ENCODE assay signal across 19 mouse cellular contexts in the genomic region with DNA sequence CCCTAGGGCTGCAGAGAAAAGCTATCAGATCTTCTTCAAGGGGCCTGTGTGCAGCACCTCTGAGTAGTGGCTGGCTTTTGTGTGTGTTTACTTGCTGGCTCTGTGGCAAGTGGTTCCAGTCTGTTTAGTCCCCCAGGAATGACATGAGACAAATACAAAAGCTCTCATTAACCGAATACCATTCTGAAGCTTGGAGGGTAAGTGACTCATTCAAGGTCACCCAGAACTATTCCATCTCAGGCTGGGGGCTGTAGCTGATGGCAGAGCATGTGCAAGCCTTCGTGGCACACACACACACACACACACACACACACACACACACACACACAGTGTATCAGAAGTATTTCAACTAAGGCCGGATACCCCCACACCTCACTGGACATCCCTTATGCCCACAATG. TPM values are rescaled to one million over a fixed set of nuclear protein-coding genes. Genes with fewer than 3 reads are reported as not detected.
A peak's percentile ranks its signal among the peaks of the same experiment; 100 is the strongest.
DNase-seq lines count a peak whose midpoint lies in the region; ATAC-seq and TF ChIP-seq lines count a peak whose summit lies in the region.
"Had no signal": no experiment of that assay in that cellular context is flagged by ENCODE, and none has a peak within 500 bp of the region (broad histone marks: within the 10 kb centered on the region; RNA-seq: fewer than 3 reads in every experiment).

No protein-coding gene starts in this region.

- no peak for DNase-seq in forebrain, embryonic 14.5 days (ENCODE audit: low spot score)
- no peak for DNase-seq in neural tube, embryonic 10.5 days (ENCODE audit: extremely low spot score, low spot score)
- DNase-seq in midbrain, embryonic 11.5 days (ENCODE audit: low spot score, missing footprints) = no peak
- DNase-seq in heart, postnatal 25 days (ENCODE audit: low spot score) = no peak
- DNase-seq: gastrocnemius, postnatal 14 days; heart, adult 2 months; kidney, adult 9 months; kidney, postnatal 4 days; lung, adult 18-20 months; lung, postnatal 36 days; right cerebral cortex, postnatal 4 days; thymus, postnatal 36 days had no signal

- no peak overlapping the region for H3K9ac ChIP-seq in forebrain, embryonic 14.5 days (ENCODE audit: low read length)
- no peak overlapping the region for H3K9ac ChIP-seq in forebrain, embryonic 12.5 days
- no peak overlapping the region; the same call in 1 of the 2 replicates for H3K9ac ChIP-seq in neural tube, embryonic 13.5 days
- no peak overlapping the region for H3K9ac ChIP-seq in midbrain, embryonic 11.5 days (ENCODE audit: low read length)
- H3K9ac ChIP-seq: neural tube, embryonic 12.5 days had no signal

- WGBS in forebrain, embryonic 14.5 days = 85% methylated on average over 3 of the region's 3 CpGs
- 79% methylated on average over 3 of the region's 3 CpGs for WGBS in forebrain, embryonic 12.5 days
- WGBS in neural tube, embryonic 13.5 days = 84% methylated on average over 3 of the region's 3 CpGs
- 92% methylated on average over 3 of the region's 3 CpGs for WGBS in midbrain, embryonic 11.5 days
- WGBS in olfactory bulb, adult 2 months = 49% methylated on average over 3 of the region's 3 CpGs

- intact Hi-C loops in heart, postnatal 25 days (cut with DNase I) = no loop called here

- TF ChIP-seq CTCF in olfactory bulb, adult 2 months (IDR thresholded peaks at IDR 0.05; ENCODE audit: insufficient read depth, low read depth, low read length) = no peak

- no peaks in the 10 kb centered on the region for H3K9me3 ChIP-seq in forebrain, embryonic 14.5 days (replicated peaks; ENCODE audit: control insufficient read depth, low read length)
- no peaks in the 10 kb centered on the region for H3K9me3 ChIP-seq in forebrain, embryonic 12.5 days
- no peaks in the 10 kb centered on the region for H3K9me3 ChIP-seq in neural tube, embryonic 13.5 days
- no peaks in the 10 kb centered on the region for H3K9me3 ChIP-seq in midbrain, embryonic 11.5 days (ENCODE audit: control insufficient read depth, low read length)
- H3K9me3 ChIP-seq: G1E; neural tube, embryonic 12.5 days had no signal

- no peak for TF ChIP-seq POLR2A in olfactory bulb, adult 2 months (IDR thresholded peaks at IDR 0.05; ENCODE audit: insufficient read depth, low read depth, low read length)

- peak overlapping the region; percentile 56; the same call in 1 of the 2 replicates for H3K27ac ChIP-seq in forebrain, embryonic 14.5 days (ENCODE audit: low read depth, low read length)
- no peak overlapping the region; the same call in 1 of the 2 replicates for H3K27ac ChIP-seq in forebrain, embryonic 12.5 days
- H3K27ac ChIP-seq in neural tube, embryonic 13.5 days (replicated peaks) = peak overlapping the region; percentile 72; the same call in 1 of the 2 replicates
- H3K27ac ChIP-seq in midbrain, embryonic 11.5 days (ENCODE audit: low read depth, low read length) = peak overlapping the region; percentile 77; the same call in 1 of the 2 replicates
- H3K27ac ChIP-seq in olfactory bulb, adult 2 months (ENCODE audit: insufficient read depth, low read depth, low read length) = peak overlapping the region; percentile 34
- H3K27ac ChIP-seq: heart, adult 2 months; neural tube, embryonic 12.5 days had no signal

- H3K4me3 ChIP-seq in forebrain, embryonic 14.5 days (ENCODE audit: low read depth, low read length) = no peak overlapping the region
- H3K4me3 ChIP-seq in forebrain, embryonic 12.5 days (replicated peaks) = no peak overlapping the region
- H3K4me3 ChIP-seq in neural tube, embryonic 13.5 days = no peak overlapping the region
- H3K4me3 ChIP-seq in midbrain, embryonic 11.5 days (ENCODE audit: low read depth, low read length) = no peak overlapping the region
- H3K4me3 ChIP-seq in olfactory bulb, adult 2 months (ENCODE audit: insufficient read depth, low read depth, low read length) = no peak overlapping the region
- H3K4me3 ChIP-seq: erythroblast, embryonic 14.5 days; heart, adult 2 months; neural tube, embryonic 12.5 days had no signal

- H3K4me1 ChIP-seq in forebrain, embryonic 14.5 days (ENCODE audit: control insufficient read depth, insufficient read depth, low read length) = peaks cover 14% of the 10 kb centered on the region
- H3K4me1 ChIP-seq in forebrain, embryonic 12.5 days = peaks cover 34% of the 10 kb centered on the region
- peaks cover 28% of the 10 kb centered on the region for H3K4me1 ChIP-seq in neural tube, embryonic 13.5 days (replicated peaks)
- H3K4me1 ChIP-seq in midbrain, embryonic 11.5 days (ENCODE audit: control insufficient read depth, insufficient read depth, low read length) = peaks cover 10% of the 10 kb centered on the region
- peaks cover 9% of the 10 kb centered on the region for H3K4me1 ChIP-seq in olfactory bulb, adult 2 months (ENCODE audit: control insufficient read depth, insufficient read depth, low read length)

- peaks cover 12% of the 10 kb centered on the region for H3K36me3 ChIP-seq in forebrain, embryonic 14.5 days (ENCODE audit: control insufficient read depth, insufficient read depth, low read length)
- H3K36me3 ChIP-seq in forebrain, embryonic 12.5 days (replicated peaks) = peaks cover 16% of the 10 kb centered on the region
- peaks cover 14% of the 10 kb centered on the region for H3K36me3 ChIP-seq in neural tube, embryonic 13.5 days
- no peaks in the 10 kb centered on the region for H3K36me3 ChIP-seq in midbrain, embryonic 11.5 days (ENCODE audit: control insufficient read depth, insufficient read depth, low read length)

- ATAC-seq in forebrain, embryonic 14.5 days = no peak
- ATAC-seq in forebrain, embryonic 12.5 days (ENCODE audit: low FRiP score) = no peak
- ATAC-seq in neural tube, embryonic 13.5 days (ENCODE audit: low read depth) = no peak
- no peak for ATAC-seq in midbrain, embryonic 11.5 days (ENCODE audit: low FRiP score)
- ATAC-seq: CD4-positive, CD25-positive, alpha-beta regulatory T cell, adult 4 months had no signal

- no peaks in the 10 kb centered on the region for H3K27me3 ChIP-seq in forebrain, embryonic 14.5 days (replicated peaks; ENCODE audit: control insufficient read depth, insufficient read depth, low read length)
- no peaks in the 10 kb centered on the region for H3K27me3 ChIP-seq in forebrain, embryonic 12.5 days
- no peaks in the 10 kb centered on the region for H3K27me3 ChIP-seq in neural tube, embryonic 13.5 days
- no peaks in the 10 kb centered on the region for H3K27me3 ChIP-seq in midbrain, embryonic 11.5 days (ENCODE audit: control insufficient read depth, insufficient read depth, low read length)
- H3K27me3 ChIP-seq: neural tube, embryonic 12.5 days had no signal

- no peak overlapping the region for H3K4me2 ChIP-seq in forebrain, embryonic 14.5 days (ENCODE audit: low read length)
- H3K4me2 ChIP-seq in forebrain, embryonic 12.5 days = no peak overlapping the region
- H3K4me2 ChIP-seq in neural tube, embryonic 13.5 days = no peak overlapping the region
- no peak overlapping the region for H3K4me2 ChIP-seq in midbrain, embryonic 11.5 days
- H3K4me2 ChIP-seq: neural tube, embryonic 12.5 days had no signal

RNA-seq across cellular contexts. Expression of gene Mrpl58, which starts 3.4 kb away (rescaled TPM):
- polyA plus RNA-seq in forebrain, embryonic 14.5 days (2014; fragmentation: Nextera tagmentation; extraction: Ambion mirVana) = 203 and 253 TPM in 2 replicates
- 222 and 232 TPM in 2 replicates for polyA plus RNA-seq in forebrain, embryonic 12.5 days (2016; fragmentation: Nextera tagmentation; extraction: Ambion mirVana)
- 182 and 203 TPM in 2 replicates for polyA plus RNA-seq in neural tube, embryonic 13.5 days (2015; fragmentation: Nextera tagmentation; extraction: Ambion mirVana)
- polyA plus RNA-seq in midbrain, embryonic 11.5 days (2014; fragmentation: Nextera tagmentation; extraction: Ambion mirVana) = 268 and 278 TPM in 2 replicates
- polyA plus RNA-seq in olfactory bulb, adult 2 months (2012; ENCODE audit: insufficient read depth, insufficient read length, low replicate concordance, missing spikeins) = not detected in 2 replicates
- 100 to 1,000 TPM; 143 to 145 TPM for total RNA-seq in heart, postnatal 25 days (2021)

RNA-seq across cellular contexts. Expression of gene Cdr2l, which starts 18.4 kb away (rescaled TPM):
- 17.7 and 19.0 TPM in 2 replicates for polyA plus RNA-seq in forebrain, embryonic 14.5 days (2014; fragmentation: Nextera tagmentation; extraction: Ambion mirVana)
- 28.3 and 29.6 TPM in 2 replicates for polyA plus RNA-seq in forebrain, embryonic 12.5 days (2016; fragmentation: Nextera tagmentation; extraction: Ambion mirVana)
- 23.7 and 24.1 TPM in 2 replicates for polyA plus RNA-seq in neural tube, embryonic 13.5 days (2015; fragmentation: Nextera tagmentation; extraction: Ambion mirVana)
- 20.6 and 20.9 TPM in 2 replicates for polyA plus RNA-seq in midbrain, embryonic 11.5 days (2014; fragmentation: Nextera tagmentation; extraction: Ambion mirVana)
- not detected in 2 replicates for polyA plus RNA-seq in olfactory bulb, adult 2 months (2012; ENCODE audit: insufficient read depth, insufficient read length, low replicate concordance, missing spikeins)
- total RNA-seq in heart, postnatal 25 days (2021) = 1 to 10 TPM; 5.5 to 6.6 TPM
- polyA plus RNA-seq: CD4-positive, CD25-positive, alpha-beta regulatory T cell, adult 4 months; G1E had no signal

RNA-seq across cellular contexts. Expression of gene Atp5h, which starts 19.6 kb away (rescaled TPM):
- 768 and 904 TPM in 2 replicates for polyA plus RNA-seq in forebrain, embryonic 14.5 days (2014; fragmentation: Nextera tagmentation; extraction: Ambion mirVana)
- 843 and 857 TPM in 2 replicates for polyA plus RNA-seq in forebrain, embryonic 12.5 days (2016; fragmentation: Nextera tagmentation; extraction: Ambion mirVana)
- 920 and 1,025 TPM in 2 replicates for polyA plus RNA-seq in neural tube, embryonic 13.5 days (2015; fragmentation: Nextera tagmentation; extraction: Ambion mirVana)
- polyA plus RNA-seq in midbrain, embryonic 11.5 days (2014; fragmentation: Nextera tagmentation; extraction: Ambion mirVana) = 886 and 917 TPM in 2 replicates
- not detected in 2 replicates for polyA plus RNA-seq in olfactory bulb, adult 2 months (2012; ENCODE audit: insufficient read depth, insufficient read length, low replicate concordance, missing spikeins)
- 1,000 to 10,000 TPM; 2,312 to 2,343 TPM for total RNA-seq in heart, postnatal 25 days (2021)

RNA-seq across cellular contexts. Expression of gene Kctd2, which starts 19.8 kb away (rescaled TPM):
- polyA plus RNA-seq in forebrain, embryonic 14.5 days (2014; fragmentation: Nextera tagmentation; extraction: Ambion mirVana) = 17.8 and 17.9 TPM in 2 replicates
- polyA plus RNA-seq in forebrain, embryonic 12.5 days (2016; fragmentation: Nextera tagmentation; extraction: Ambion mirVana) = 23.9 and 29.8 TPM in 2 replicates
- 22.9 and 23.5 TPM in 2 replicates for polyA plus RNA-seq in neural tube, embryonic 13.5 days (2015; fragmentation: Nextera tagmentation; extraction: Ambion mirVana)
- 21.6 and 24.0 TPM in 2 replicates for polyA plus RNA-seq in midbrain, embryonic 11.5 days (2014; fragmentation: Nextera tagmentation; extraction: Ambion mirVana)
- not detected in 2 replicates for polyA plus RNA-seq in olfactory bulb, adult 2 months (2012; ENCODE audit: insufficient read depth, insufficient read length, low replicate concordance, missing spikeins)
- total RNA-seq in heart, postnatal 25 days (2021) = 10 to 100 TPM; 27.0 to 28.0 TPM

RNA-seq across cellular contexts. Expression of gene Hid1, which starts 32.6 kb away (rescaled TPM):
- 32.0 and 36.3 TPM in 2 replicates for polyA plus RNA-seq in forebrain, embryonic 14.5 days (2014; fragmentation: Nextera tagmentation; extraction: Ambion mirVana)
- polyA plus RNA-seq in forebrain, embryonic 12.5 days (2016; fragmentation: Nextera tagmentation; extraction: Ambion mirVana) = 33.7 and 36.4 TPM in 2 replicates
- 41.5 and 44.6 TPM in 2 replicates for polyA plus RNA-seq in neural tube, embryonic 13.5 days (2015; fragmentation: Nextera tagmentation; extraction: Ambion mirVana)
- polyA plus RNA-seq in midbrain, embryonic 11.5 days (2014; fragmentation: Nextera tagmentation; extraction: Ambion mirVana) = 17.8 and 18.3 TPM in 2 replicates
- not detected in 2 replicates for polyA plus RNA-seq in olfactory bulb, adult 2 months (2012; ENCODE audit: insufficient read depth, insufficient read length, low replicate concordance, missing spikeins)
- 1 to 10 TPM; 4.2 to 5.4 TPM for total RNA-seq in heart, postnatal 25 days (2021)
- total RNA-seq: G1E had no signal
- polyA plus RNA-seq: erythroblast, embryonic 14.5 days had no signal

Comparison
In these comparisons a context has a peak if more than half of its experiments do, and no peak if none do; other contexts are left out.
1. RNA of gene Mrpl58, which starts 3.4 kb away (polyA plus RNA-seq): 268 to 278 TPM in midbrain, embryonic 11.5 days, 203 to 253 TPM in forebrain, embryonic 14.5 days, 222 to 232 TPM in forebrain, embryonic 12.5 days and 182 to 203 TPM in neural tube, embryonic 13.5 days; not detected in olfactory bulb, adult 2 months; every median in the first group is over 100 times any median in the second.